Mouse (Mus musculus): ENCODE results near the gene Rin3. TPM values are rescaled to one million over a fixed set of nuclear protein-coding genes. Genes with fewer than 3 reads are reported as not detected.
A peak's percentile ranks its signal among the peaks of the same experiment; 100 is the strongest.

The Rin3 gene
- polyA plus RNA-seq, 1 experiment, result 2.9 TPM

DNA sequence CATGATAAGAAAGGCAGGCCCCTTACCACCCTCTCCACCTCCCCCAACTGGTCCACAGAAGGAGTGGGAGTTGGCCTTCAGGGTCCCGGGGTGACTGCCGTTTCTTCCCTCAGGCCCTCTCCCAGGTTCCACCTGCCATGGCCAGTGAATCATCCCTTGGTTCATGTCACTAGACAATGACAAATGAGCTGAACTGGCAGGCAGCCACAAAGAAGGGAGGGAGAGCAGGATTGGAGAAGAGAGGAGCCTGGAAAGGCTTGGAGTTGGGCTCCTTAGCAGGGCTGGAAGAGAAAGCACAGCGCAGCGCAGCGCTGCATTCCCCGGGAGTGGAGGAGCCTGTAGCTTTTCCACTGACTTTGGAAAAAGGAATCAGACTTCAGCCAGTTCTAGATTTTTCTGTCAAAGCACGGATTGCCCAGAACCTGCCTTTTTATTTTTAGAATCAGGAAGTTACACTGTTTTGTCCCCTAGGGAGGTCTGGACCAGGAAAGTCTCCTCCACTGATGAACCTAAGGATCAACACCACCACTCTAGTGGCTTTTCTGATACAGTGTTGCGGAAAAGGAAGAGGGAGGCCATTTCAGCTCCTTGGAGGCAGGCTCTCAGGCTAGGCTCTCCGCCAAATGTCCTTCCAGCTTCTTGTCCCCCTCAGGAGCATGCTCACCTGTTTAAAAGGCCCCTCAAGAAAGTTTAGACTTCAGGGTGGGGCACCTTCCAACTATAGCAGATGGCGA lies 4.0 kb downstream of the Rin3 start:
- H3K27ac ChIP-seq (replicated peaks; ENCODE audit: low read depth, low read length), result peak overlapping the region; percentile 94
- H3K4me1 ChIP-seq (ENCODE audit: control insufficient read depth, insufficient read depth, insufficient read length, low read length), result peaks cover 43% of the 10 kb centered on the region
- H3K4me3 ChIP-seq (ENCODE audit: insufficient read depth, low read depth, low read length), result peak overlapping the region; percentile 30

- peak overlapping the region; percentile 94 for H3K27ac ChIP-seq (replicated peaks; ENCODE audit: low read depth, low read length)
- no peak overlapping the region for H3K4me3 ChIP-seq (ENCODE audit: insufficient read depth, low read depth, low read length)
- H3K4me1 ChIP-seq (ENCODE audit: control insufficient read depth, insufficient read depth, insufficient read length, low read length), result peaks cover 54% of the 10 kb centered on the region
Observed at GRCm38 (mm10) chr12:102287904-102288602, 5.2 kb downstream of the Rin3 start.

DNA sequence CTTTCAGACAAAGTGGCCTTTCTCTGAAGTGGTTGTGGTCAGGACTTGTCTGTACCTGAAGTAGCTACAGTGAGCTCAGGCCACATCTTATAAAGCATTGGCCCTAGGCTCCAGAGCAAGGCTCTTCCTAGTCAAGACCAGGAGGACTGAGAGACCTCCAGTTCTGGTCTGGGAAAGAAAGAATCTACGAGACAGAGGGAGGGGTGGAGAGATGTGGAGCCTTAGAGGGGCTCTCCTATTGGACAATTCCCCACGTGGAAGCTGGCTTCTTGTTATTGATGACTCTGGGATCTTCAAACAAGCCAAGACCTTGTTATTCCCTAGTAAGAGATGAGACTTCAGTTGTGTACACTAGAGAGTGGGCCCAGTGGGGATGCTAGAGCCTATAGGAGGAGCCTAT lies 6.0 kb downstream of the Rin3 start:
- no peak overlapping the region for H3K4me3 ChIP-seq (ENCODE audit: insufficient read depth, low read depth, low read length)
- peaks cover 59% of the 10 kb centered on the region for H3K4me1 ChIP-seq (ENCODE audit: control insufficient read depth, insufficient read depth, insufficient read length, low read length)
- peak overlapping the region; percentile 94 for H3K27ac ChIP-seq (replicated peaks; ENCODE audit: low read depth, low read length)

DNA sequence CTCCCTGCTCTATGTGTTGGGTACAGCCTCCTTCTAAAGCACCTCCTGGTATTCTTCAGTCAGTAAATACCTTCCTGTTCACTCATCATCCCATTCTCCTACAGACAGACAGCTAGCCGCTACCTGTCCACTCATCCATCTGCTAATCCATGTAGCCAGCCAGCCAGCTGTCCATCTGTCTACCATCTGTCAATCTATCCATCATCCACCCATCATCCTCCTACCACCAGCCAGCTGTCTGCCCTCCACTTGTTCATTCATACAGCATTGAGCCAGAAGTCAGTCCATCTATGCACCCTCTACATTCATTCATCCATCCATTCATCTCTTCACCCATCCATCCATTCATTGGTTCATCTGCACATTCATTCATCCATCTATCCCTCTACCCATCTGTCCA lies 6.7 kb downstream of the Rin3 start:
- no peak overlapping the region for H3K27ac ChIP-seq (replicated peaks; ENCODE audit: low read depth, low read length)
- H3K4me3 ChIP-seq (ENCODE audit: insufficient read depth, low read depth, low read length), result no peak overlapping the region
- H3K4me1 ChIP-seq (ENCODE audit: control insufficient read depth, insufficient read depth, insufficient read length, low read length), result peaks cover 66% of the 10 kb centered on the region

- H3K27ac ChIP-seq (replicated peaks; ENCODE audit: low read depth, low read length), result no peak overlapping the region
- no peak overlapping the region for H3K4me3 ChIP-seq (ENCODE audit: insufficient read depth, low read depth, low read length)
- H3K4me1 ChIP-seq (ENCODE audit: control insufficient read depth, insufficient read depth, insufficient read length, low read length), result peaks cover 68% of the 10 kb centered on the region
Observed at GRCm38 (mm10) chr12:102290662-102291061, 7.8 kb downstream of the Rin3 start.

GRCm38 (mm10) chr12:102291686-102292085 lies 8.8 kb downstream of the Rin3 start:
- Histone ChIP-seq H3K27ac (replicated peaks; ENCODE audit: low read depth, low read length) (no peak overlapping the region), H3K4me3 (ENCODE audit: insufficient read depth, low read depth, low read length) (no peak overlapping the region), H3K4me1 (ENCODE audit: control insufficient read depth, insufficient read depth, insufficient read length, low read length) (peaks cover 61% of the 10 kb centered on the region)

GRCm38 (mm10) chr12:102292501-102293215 lies 9.8 kb downstream of the Rin3 start:
- Histone ChIP-seq H3K4me3 (ENCODE audit: insufficient read depth, low read depth, low read length) (no peak overlapping the region), H3K4me1 (ENCODE audit: control insufficient read depth, insufficient read depth, insufficient read length, low read length) (peaks cover 61% of the 10 kb centered on the region), H3K27ac (replicated peaks; ENCODE audit: low read depth, low read length) (no peak overlapping the region)

DNA sequence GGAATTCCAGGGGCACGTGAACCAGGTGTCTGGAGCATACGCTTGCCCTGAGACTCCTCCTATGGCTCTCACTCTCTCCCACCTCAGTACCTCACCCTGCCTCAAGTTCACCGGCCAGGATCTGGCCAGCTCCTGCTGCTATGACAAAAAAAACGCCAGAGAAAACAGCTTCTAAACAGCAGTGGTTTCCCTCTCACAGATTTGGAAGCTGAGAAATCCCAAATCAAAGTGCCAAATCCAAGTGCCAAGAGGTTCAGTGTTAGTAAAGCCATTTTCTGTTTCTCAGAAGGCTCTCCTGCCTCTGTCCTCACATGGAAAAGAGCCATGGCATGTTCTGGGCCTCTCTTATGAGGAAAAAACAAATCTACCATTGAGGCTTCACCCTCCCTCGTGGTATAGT lies 11.8 kb downstream of the Rin3 start:
- peaks cover 55% of the 10 kb centered on the region for H3K4me1 ChIP-seq (ENCODE audit: control insufficient read depth, insufficient read depth, insufficient read length, low read length)
- H3K27ac ChIP-seq (replicated peaks; ENCODE audit: low read depth, low read length), result peak overlapping the region; percentile 26; the same call in 1 of the 2 replicates
- no peak overlapping the region for H3K4me3 ChIP-seq (ENCODE audit: insufficient read depth, low read depth, low read length)

DNA sequence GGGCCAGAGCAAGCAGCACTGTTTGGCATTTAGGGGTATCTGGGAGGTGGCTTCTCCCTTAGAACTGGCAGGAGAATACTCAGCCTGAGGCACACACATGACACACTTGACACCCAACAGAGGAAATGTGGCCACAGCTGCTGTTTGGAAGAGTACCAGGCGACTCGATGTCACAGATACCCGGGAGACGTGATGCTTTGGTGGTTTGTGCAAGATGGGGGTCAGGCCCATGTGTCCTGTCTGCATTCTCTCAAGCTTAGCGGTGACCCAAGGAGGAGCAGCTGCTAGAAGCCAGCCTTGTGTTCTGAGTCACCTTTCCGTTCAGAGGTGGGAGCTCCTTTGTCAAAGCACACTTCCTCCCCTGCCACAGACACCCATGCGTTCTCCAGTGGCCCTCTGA lies 12.4 kb downstream of the Rin3 start:
- no peak overlapping the region for H3K4me3 ChIP-seq (ENCODE audit: insufficient read depth, low read depth, low read length)
- H3K27ac ChIP-seq (replicated peaks; ENCODE audit: low read depth, low read length), result peak overlapping the region; percentile 26
- peaks cover 51% of the 10 kb centered on the region for H3K4me1 ChIP-seq (ENCODE audit: control insufficient read depth, insufficient read depth, insufficient read length, low read length)

GRCm38 (mm10) chr12:102295662-102296061 lies 12.8 kb downstream of the Rin3 start:
- no peak overlapping the region for H3K4me3 ChIP-seq (ENCODE audit: insufficient read depth, low read depth, low read length)
- peaks cover 51% of the 10 kb centered on the region for H3K4me1 ChIP-seq (ENCODE audit: control insufficient read depth, insufficient read depth, insufficient read length, low read length)
- H3K27ac ChIP-seq (replicated peaks; ENCODE audit: low read depth, low read length), result peak overlapping the region; percentile 26

- Histone ChIP-seq H3K4me3 (ENCODE audit: insufficient read depth, low read depth, low read length) (no peak overlapping the region), H3K4me1 (ENCODE audit: control insufficient read depth, insufficient read depth, insufficient read length, low read length) (peaks cover 49% of the 10 kb centered on the region), H3K27ac (replicated peaks; ENCODE audit: low read depth, low read length) (no peak overlapping the region)
Observed at GRCm38 (mm10) chr12:102296361-102296760, 13.5 kb downstream of the Rin3 start.

GRCm38 (mm10) chr12:102296967-102297366 lies 14.1 kb downstream of the Rin3 start:
- H3K4me3 ChIP-seq (ENCODE audit: insufficient read depth, low read depth, low read length), result no peak overlapping the region

DNA sequence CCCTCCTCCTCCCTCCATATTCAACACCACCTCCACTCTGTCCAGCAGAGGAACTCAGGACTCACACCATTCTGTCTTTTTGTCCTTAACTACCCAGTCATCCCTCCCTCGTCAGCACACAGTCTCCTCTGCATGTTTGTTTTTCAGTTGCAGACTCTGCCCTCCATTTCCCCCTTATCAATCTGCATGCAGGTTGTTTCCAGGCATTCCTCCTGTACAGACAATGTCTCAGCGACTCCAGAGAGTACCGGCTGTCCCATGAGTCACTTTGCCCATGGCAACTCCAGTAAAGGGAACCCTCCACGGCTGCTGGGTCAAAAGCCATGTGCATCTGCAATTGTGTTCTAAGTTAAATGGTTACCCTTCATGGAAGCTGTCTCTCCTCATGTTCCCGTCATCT lies 16.4 kb downstream of the Rin3 start:
- Histone ChIP-seq H3K27ac (replicated peaks; ENCODE audit: low read depth, low read length) (no peak overlapping the region), H3K4me1 (ENCODE audit: control insufficient read depth, insufficient read depth, insufficient read length, low read length) (peaks cover 44% of the 10 kb centered on the region)

More at GRCm38 (mm10) chr12:102296967-102297366, 14.1 kb downstream of the Rin3 start:
- peaks cover 49% of the 10 kb centered on the region for H3K4me1 ChIP-seq (ENCODE audit: control insufficient read depth, insufficient read depth, insufficient read length, low read length)
- no peak overlapping the region for H3K27ac ChIP-seq (replicated peaks; ENCODE audit: low read depth, low read length)

DNA sequence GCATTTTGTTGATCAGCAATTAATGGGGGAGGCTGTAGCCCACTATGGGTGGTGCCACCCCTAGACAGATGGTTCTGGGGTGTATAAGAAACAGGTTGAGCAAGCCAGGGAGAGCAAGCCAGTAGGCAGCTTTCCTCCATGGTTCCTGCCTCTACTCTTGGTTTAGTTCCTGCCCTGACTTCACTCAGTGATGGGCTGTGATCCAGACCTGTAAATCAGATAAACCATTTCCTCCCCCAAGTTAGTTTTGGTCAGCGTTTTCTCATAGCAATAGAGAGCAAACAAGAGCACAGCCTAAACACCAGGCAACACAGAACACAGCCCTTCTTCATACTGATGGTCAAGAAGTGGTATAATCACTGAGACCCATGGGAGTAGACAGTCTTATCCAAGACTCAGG lies 18.7 kb downstream of the Rin3 start:
- no peak overlapping the region for H3K4me3 ChIP-seq (ENCODE audit: insufficient read depth, low read depth, low read length)
- peaks cover 41% of the 10 kb centered on the region for H3K4me1 ChIP-seq (ENCODE audit: control insufficient read depth, insufficient read depth, insufficient read length, low read length)
- H3K27ac ChIP-seq (replicated peaks; ENCODE audit: low read depth, low read length), result peak overlapping the region; percentile 77; the same call in 1 of the 2 replicates

More for the DNA sequence above, 16.4 kb downstream of the Rin3 start:
- H3K4me3 ChIP-seq (ENCODE audit: insufficient read depth, low read depth, low read length), result no peak overlapping the region

GRCm38 (mm10) chr12:102302322-102302721 lies 19.5 kb downstream of the Rin3 start:
- H3K27ac ChIP-seq (replicated peaks; ENCODE audit: low read depth, low read length), result peak overlapping the region; percentile 77
- peaks cover 42% of the 10 kb centered on the region for H3K4me1 ChIP-seq (ENCODE audit: control insufficient read depth, insufficient read depth, insufficient read length, low read length)
- no peak overlapping the region for H3K4me3 ChIP-seq (ENCODE audit: insufficient read depth, low read depth, low read length)

All from brown adipose tissue, adult 24 weeks (tissue).